Mouse (Mus musculus) layer of hippocampus, adult 11-12 months (tissue): Measurements from ENCODE around the gene Mff.

Experiments
- DNase-seq: peaks from one replicate; pipeline ENCODE4 v3.0.0; 2022; ENCODE audit warnings: low spot score

The Mff gene

GRCm38 (mm10) chr1:82724339-82725025 is at the start of gene Mff:
Mff (plus strand) TSS chr1:82724890.
- peak; percentile 94 for DNase-seq

- DNase-seq, result no peak
Measured at GRCm38 (mm10) chr1:82686328-82686727, 38.4 kb upstream of the Mff start.

DNA sequence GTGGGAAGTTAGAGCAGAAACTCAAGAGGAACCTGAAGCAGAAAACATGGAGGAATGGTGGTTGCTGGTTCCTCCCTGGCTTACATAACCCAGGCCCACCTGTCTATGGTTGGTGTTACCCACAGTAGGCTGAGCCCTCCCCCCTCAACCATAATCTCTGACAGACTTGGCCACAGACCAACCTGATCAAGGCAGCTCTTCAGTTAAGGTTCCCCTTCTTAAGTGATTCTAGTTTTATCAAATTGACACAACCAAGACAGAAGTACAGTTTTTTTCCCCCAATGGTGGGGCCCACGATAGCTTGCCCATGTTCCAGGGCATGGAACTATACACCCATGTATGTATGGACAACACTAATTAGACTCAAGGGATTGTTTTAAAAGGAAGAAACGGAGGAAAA is 37.8 kb upstream of the Mff start:
- DNase-seq, result no peak

- DNase-seq, result no peak
Measured at GRCm38 (mm10) chr1:82687931-82688330, 36.8 kb upstream of the Mff start.

DNA sequence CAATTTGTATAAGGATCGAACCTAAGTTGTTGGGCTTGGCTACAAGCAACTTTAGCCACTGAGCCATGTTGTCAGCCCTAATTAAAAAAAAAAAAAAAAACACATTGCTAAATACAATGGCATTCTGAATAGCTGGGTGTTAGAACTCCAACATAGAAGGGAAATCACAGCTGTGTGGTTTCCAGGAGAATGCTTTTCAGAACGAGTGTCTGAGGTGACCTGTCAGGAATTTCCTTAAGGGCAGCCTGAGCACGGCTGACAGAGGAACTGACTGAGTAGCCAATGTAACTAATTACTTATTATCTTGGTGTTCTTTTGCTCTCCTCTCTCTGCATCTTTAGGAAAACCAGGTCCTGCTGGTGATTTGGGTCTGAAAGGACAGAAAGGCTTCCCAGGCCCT is 28.8 kb upstream of the Mff start:
- no peak for DNase-seq

GRCm38 (mm10) chr1:82717816-82718512 is 6.7 kb upstream of the Mff start:
- no peak for DNase-seq

DNA sequence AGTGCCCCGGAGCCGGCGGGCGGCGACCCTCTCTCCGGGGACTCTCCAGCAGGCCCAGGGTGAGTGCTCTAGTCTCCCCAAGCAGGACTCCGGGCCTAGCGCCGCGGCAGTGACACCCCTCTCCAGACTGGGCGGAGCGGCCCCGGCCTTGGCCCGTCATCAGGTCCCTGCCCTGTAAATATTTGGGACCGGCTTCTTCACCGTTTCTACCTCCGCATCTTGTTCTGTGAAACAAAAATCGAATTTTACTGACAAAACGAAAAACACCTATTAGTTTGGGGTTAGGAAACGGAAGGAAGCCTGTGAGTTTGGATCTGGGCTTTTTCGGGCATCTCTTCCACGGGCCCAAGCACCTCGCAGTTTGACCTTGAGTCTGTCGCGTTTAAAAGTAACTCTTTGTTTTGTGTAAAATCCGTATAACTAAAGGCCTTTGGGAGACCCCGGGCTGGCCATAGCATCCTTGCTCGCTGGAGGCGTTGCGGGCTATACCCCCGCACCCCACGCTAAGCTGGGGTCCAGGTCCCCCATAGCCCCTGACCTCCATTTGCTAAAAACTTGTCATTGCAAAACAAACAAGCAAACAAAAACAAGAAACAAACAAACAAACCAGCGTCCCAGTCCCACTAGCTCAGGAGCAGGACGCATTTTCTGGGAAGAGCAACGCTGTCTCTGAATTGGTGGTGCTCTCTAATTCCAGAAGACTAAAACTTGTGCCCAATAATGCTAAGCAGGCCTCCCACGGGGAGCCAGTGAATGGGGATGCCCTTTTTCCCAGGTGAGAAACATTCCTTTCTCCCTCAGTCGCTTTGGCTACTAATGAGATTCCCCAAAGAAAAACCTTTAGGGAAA is 560 bp downstream of the Mff start:
- DNase-seq, result no peak

- DNase-seq, result no peak
Measured at GRCm38 (mm10) chr1:82725875-82726185, 1.1 kb downstream of the Mff start.

DNA sequence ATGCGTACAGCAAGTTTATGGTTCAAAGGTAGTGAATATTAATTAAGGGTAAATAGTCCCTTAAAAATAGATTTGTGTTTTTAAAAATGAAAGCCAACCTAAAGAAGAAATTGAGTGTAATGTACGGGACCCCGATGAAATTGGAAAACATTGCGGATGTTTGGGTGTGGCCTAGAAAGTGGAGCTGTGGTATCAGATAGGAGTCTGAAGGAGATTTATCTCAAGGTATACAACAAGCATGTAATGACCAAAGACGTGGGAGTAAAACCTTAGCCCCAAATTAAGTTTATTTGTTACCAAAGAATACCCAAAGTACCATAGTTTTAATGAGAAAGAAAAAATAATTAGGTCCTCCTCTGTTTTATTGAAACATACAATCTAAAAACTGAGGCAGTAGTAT is 1.8 kb downstream of the Mff start:
- no peak for DNase-seq

DNA sequence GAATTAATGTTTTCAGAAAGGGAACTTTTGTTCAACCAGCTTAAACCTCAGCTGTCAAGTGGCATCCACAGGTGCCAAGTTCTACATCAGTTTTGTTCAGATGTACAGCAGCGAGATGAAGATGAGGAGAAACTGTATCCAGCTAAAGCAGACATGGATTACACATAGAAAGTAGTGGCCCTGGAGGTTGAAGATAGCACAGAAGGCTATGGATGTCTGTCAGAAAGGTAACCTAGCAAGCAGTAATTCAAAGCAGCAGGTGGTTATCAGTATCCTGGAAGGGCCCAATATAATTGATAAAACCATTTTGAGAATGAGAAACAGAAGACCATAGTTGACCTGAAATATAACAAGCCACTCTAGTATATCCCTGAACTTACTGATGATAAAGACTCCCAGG is 8.7 kb downstream of the Mff start:
- no peak for DNase-seq

- DNase-seq, result no peak
Measured at GRCm38 (mm10) chr1:82738066-82738465, 13.4 kb downstream of the Mff start.

DNA sequence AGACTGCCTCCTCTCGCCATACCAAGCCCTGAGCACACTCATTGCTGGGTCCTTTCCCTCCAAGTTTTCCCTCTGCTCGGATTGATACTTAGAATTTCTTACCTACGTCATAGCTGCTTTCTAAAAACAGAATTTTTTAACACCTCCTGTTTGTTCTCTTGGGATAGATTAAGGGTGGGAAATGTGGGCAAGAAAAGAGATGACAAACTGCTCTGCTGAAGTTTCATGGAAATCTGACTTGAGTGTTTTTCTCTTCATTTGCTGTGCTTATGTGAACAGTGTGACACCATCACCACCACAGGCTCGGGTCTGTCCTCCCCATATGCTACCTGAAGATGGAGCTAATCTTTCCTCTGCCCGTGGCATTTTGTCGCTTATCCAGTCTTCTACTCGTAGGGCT is 16.8 kb downstream of the Mff start:
- DNase-seq, result no peak

GRCm38 (mm10) chr1:82743962-82744361 is 19.3 kb downstream of the Mff start:
- DNase-seq, result no peak

DNA sequence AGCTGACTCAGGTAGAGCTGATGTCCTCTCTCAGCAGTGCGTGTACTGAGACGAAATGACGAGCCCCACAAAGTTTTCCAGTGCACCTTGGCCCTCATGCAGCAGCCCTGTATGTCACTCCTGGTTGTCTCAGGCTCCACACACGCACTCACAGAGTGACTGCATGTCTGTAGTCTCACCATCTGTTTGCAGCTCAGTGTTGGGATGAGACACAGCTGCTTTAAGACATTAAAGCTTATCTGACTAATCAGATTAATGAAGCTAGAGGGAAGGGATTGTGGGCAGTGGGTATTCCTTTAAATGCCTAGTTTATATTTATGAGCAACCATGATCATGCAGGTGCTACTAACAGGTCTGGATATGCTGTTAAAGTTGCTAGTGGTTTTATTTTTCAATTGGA is 21.7 kb downstream of the Mff start:
- no peak for DNase-seq

- no peak for DNase-seq
Measured at GRCm38 (mm10) chr1:82747714-82748452, 23.2 kb downstream of the Mff start.

- DNase-seq, result no peak
Measured at GRCm38 (mm10) chr1:82759520-82759919, 34.8 kb downstream of the Mff start.

DNA sequence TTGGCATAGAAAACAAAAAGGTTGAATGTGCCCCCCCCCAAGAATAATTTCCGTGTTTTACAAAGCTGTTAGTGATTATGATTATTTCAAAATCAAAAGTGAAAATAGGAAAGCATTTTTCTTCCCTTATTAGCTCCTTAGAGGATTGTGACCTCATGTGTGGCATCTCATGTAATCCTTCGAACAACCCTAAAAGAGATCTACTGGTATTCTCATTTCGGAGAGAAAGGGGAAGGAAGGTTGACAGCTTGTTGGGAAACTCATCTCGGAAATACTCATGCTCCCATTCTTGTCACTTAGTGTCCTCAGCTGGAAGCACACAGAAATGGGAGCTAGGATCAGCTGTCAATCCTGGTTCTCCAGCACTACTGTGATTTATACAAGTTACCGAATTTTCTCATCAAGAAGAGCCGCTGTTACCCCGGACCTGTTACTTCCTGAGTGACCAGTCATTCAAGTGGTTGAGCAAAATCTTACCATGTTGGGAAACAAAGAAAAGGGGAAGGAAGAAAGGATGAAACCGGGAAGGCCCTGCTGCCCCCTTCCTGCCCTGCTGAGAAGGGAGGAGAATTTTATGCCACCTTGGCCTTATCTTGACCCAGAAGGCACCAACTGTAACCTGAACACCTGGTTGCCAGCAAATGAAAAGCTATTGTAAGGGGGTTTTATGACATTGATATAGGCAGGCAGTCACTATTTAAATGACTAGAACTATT is 36.9 kb downstream of the Mff start:
- DNase-seq, result no peak

- DNase-seq, result no peak
Measured at GRCm38 (mm10) chr1:82762274-82762673, 37.6 kb downstream of the Mff start.

GRCm38 (mm10) chr1:82766227-82766626 is 41.5 kb downstream of the Mff start:
- no peak for DNase-seq

GRCm38 (mm10) chr1:82766641-82767040 is 42.0 kb downstream of the Mff start:
- no peak for DNase-seq

DNA sequence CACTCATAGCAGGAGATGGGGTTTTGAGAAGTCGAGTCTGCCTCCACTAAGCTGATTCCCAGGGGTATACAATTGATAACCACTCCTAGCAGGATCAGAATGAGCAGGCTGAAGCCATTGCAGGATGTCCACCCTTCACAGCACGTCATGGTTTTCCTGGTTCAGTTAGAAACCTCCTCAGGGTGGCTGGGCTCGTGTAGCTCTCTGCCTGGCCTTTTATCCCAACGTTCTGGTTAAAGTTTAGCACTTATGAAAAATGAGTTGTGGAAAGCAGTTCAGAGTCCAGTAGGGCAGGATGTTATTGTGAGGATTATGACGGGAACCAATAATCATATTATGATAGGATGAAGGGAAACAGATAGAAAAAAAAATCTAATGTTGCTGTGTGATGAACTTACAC is 43.6 kb downstream of the Mff start, which contains the start of gene Tm4sf20:
Tm4sf20 (minus strand) TSS at position 193 of the 400 bp plus-strand sequence.
- DNase-seq, result no peak
